Mouse (Mus musculus) embryonic facial prominence, embryonic 14.5 days (tissue): ENCODE results near the gene Pth1r. TPM values are rescaled to one million over a fixed set of nuclear protein-coding genes. Genes with fewer than 3 reads are reported as not detected.

Experiments used
- ATAC-seq: fragments of 200-750 bp; cut with Nextera tagmentation; 2 replicates; pipeline ENCODE4 v1.8.0; 2017; ENCODE audit warnings: low read depth, moderate number of reproducible peaks, moderate TSS enrichment
- DNase-seq: peaks from one replicate; pipeline ENCODE4 v3.0.0-alpha.2; 2015; ENCODE audit warnings: low spot score
- H3K27ac ChIP-seq: fragments of 300-500 bp; sonication (generic); replicated peaks from 2 replicates; pipeline ENCODE4 v1.5.1; 2014; ENCODE audit warnings: low read depth, mild to moderate bottlenecking, low read length, moderate library complexity
- H3K27me3 ChIP-seq: fragments of 300-500 bp; sonication (generic); replicated peaks from 2 replicates; pipeline ENCODE4 v1.6.1; 2014; ENCODE audit warnings: low read length; ENCODE audit not compliant: control insufficient read depth, insufficient read depth
- H3K36me3 ChIP-seq: fragments of 300-500 bp; sonication (generic); 2 replicates; pipeline ENCODE4 v1.6.1; 2014; ENCODE audit warnings: low read length, mixed read lengths; ENCODE audit not compliant: control insufficient read depth, insufficient read depth
- H3K4me1 ChIP-seq: fragments of 300-500 bp; sonication (generic); 2 replicates; pipeline ENCODE4 v1.6.1; 2014; ENCODE audit warnings: antibody characterized with exemption, low read length; ENCODE audit not compliant: control insufficient read depth, insufficient read depth
- H3K4me2 ChIP-seq: fragments of 300-500 bp; sonication (generic); 2 replicates; pipeline ENCODE4 v1.6.1; 2014; ENCODE audit warnings: low read depth, mild to moderate bottlenecking, low read length, moderate library complexity, mixed read lengths
- H3K4me3 ChIP-seq: fragments of 300-500 bp; sonication (generic); 2 replicates; pipeline ENCODE4 v1.5.1; 2014; ENCODE audit warnings: low read depth, mild to moderate bottlenecking, low read length
- H3K9ac ChIP-seq: fragments of 300-500 bp; sonication (generic); 2 replicates; pipeline ENCODE4 v1.6.1; 2014; ENCODE audit warnings: low read depth, mild to moderate bottlenecking, low read length, moderate library complexity, mixed read lengths
- H3K9me3 ChIP-seq: fragments of 300-500 bp; sonication (generic); 2 replicates; pipeline ENCODE4 v1.6.1; 2016; ENCODE audit warnings: low read length; ENCODE audit not compliant: control insufficient read depth
- WGBS: fragments of 180-500 bp; shearing (Covaris S2); extraction: QIAGEN DNeasy Blood & Tissue Kit; methylation state at CpG from one replicate; pipeline ENCODE4 v1.1.7; 2014; 5-methylcytosine and 5-hydroxymethylcytosine counted together
- polyA plus RNA-seq: library from polyadenylated mRNA; unstranded; fragments of >200 nt; fragmentation: Nextera tagmentation; extraction: Ambion mirVana; gene quantifications from 2 replicates; pipeline ENCODE4 v1.2.1, GENCODE M21; 2014

Gene Pth1r
- polyA plus RNA-seq, 1 experiment from 2014 or later: 97.5 TPM

DNA sequence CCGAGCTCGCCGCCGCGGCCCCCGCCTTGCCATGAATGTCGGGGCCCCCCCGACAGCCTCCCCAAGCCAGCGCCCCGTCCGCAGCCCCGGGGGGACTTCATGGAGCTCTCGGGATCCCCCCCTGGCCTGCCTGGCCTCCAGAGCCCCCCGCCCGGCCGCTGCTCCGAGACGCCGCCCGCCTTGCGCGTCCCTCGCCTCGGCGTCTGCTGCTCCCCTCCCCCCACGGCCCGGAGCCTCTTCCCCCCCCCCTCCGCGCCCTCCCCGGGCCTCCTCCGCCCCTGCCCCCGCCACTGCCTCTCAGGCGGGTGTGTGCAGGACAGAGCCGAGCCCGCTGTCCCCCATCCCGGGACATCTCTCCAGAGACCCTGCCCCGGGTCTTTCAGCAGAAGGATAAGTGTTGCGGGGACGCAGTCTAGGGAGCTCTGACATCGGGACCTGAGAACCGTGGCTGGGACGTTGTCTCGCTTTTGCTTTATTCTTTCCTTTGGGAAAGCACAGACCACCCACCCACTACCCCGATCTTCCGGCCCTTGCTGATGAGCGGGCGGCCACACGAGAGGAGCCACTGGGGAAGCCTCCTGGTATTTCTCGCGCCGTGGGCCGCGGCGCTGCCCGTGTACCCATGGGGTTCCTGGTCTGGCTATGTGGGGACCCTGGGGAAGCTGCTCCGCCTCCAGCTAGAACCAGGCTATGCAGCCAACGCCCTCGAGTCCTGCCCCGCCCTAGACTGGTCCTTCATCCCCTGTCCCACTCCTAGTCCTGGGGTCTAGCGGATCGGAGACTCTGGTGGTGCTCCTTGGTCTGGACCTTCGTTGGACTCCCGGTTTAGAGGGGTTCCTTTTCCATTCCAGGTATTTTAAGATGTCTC, 3.3 kb downstream of the Pth1r start:
- Histone ChIP-seq H3K4me1 (peaks cover 8% of the 10 kb centered on the region; the same call in 1 of the 2 replicates), H3K27me3 (peaks cover 6% of the 10 kb centered on the region; the same call in 1 of the 2 replicates), H3K4me2 (peak overlapping the region; percentile 72), H3K27ac (peak overlapping the region; percentile 95), H3K36me3 (peaks cover 17% of the 10 kb centered on the region; the same call in 1 of the 2 replicates), H3K9me3 (no peaks in the 10 kb centered on the region), H3K4me3 (peak overlapping the region; percentile 77), H3K9ac (peak overlapping the region; percentile 92)
- DNase-seq (peak; percentile 61), ATAC-seq (peak; percentile 42)
- WGBS: 4% methylated on average over 24 of the region's 63 CpGs

DNA sequence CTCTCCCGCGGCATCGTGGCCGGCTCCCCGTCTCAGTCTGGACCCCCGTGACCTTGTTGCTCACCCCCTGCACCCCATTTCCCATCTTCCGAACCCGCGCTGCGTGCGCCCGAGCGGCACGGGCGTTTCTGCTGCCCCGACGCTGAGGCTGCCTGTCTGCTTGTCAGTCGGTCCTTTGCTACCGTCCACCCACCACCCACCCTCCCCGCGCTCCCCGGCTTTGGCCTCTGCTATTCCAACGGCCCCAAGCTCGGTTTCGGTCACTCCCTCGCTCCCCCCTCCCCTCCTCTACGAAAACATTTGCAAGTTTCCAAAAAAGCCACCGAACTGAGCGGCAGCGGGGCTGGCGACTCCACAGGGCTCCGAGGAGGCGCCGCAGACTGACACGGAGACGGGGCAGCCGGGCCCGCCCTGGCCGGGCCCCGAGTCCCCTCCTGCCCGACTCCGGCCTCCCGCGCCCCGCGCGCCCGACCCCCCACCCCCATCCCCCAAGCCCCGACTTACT, 3.9 kb downstream of the Pth1r start:
- DNase-seq: peak; percentile 53
- H3K4me1 ChIP-seq: peaks cover 9% of the 10 kb centered on the region; the same call in 1 of the 2 replicates
- H3K9ac ChIP-seq: peak overlapping the region; percentile 92
- peak; percentile 22; the same call in 1 of the 2 replicates for ATAC-seq
- peak overlapping the region; percentile 77 for H3K4me3 ChIP-seq
- H3K9me3 ChIP-seq: no peaks in the 10 kb centered on the region
- peak overlapping the region; percentile 95 for H3K27ac ChIP-seq
- H3K4me2 ChIP-seq: peak overlapping the region; percentile 72
- peaks cover 6% of the 10 kb centered on the region; the same call in 1 of the 2 replicates for H3K27me3 ChIP-seq
- under 1% methylated on average over 42 of the region's 49 CpGs for WGBS
- H3K36me3 ChIP-seq: peaks cover 22% of the 10 kb centered on the region

GRCm38 (mm10) chr9:110742295-110742950, 4.5 kb downstream of the Pth1r start:
- H3K4me1 ChIP-seq: peaks cover 12% of the 10 kb centered on the region; the same call in 1 of the 2 replicates
- DNase-seq: peak; percentile 81
- no peaks in the 10 kb centered on the region for H3K9me3 ChIP-seq
- peak overlapping the region; percentile 92 for H3K9ac ChIP-seq
- H3K4me2 ChIP-seq: peak overlapping the region; percentile 72
- peaks cover 22% of the 10 kb centered on the region for H3K36me3 ChIP-seq
- H3K4me3 ChIP-seq: peak overlapping the region; percentile 77
- H3K27ac ChIP-seq: peak overlapping the region; percentile 95
- ATAC-seq: peak; percentile 86
- under 1% methylated on average over 34 of the region's 71 CpGs for WGBS
- peaks cover 6% of the 10 kb centered on the region; the same call in 1 of the 2 replicates for H3K27me3 ChIP-seq

GRCm38 (mm10) chr9:110741711-110742294, 5.1 kb downstream of the Pth1r start, which contains the start of gene Myl3:
TSS of gene Myl3 (plus strand) at chr9:110741861.
- H3K36me3 ChIP-seq: peaks cover 22% of the 10 kb centered on the region
- peaks cover 18% of the 10 kb centered on the region; the same call in 1 of the 2 replicates for H3K4me1 ChIP-seq
- peak within 1 kb of the TSS; percentile 95 for H3K27ac ChIP-seq
- peaks cover 6% of the 10 kb centered on the region; the same call in 1 of the 2 replicates for H3K27me3 ChIP-seq
- peak within 1 kb of the TSS; percentile 92 for H3K9ac ChIP-seq
- peak within 1 kb of the TSS; percentile 72 for H3K4me2 ChIP-seq
- WGBS: 3% methylated on average over 17 of the region's 17 CpGs
- no peaks in the 10 kb centered on the region for H3K9me3 ChIP-seq
- ATAC-seq (no peak), DNase-seq (no peak)
- peak within 1 kb of the TSS; percentile 77 for H3K4me3 ChIP-seq

DNA sequence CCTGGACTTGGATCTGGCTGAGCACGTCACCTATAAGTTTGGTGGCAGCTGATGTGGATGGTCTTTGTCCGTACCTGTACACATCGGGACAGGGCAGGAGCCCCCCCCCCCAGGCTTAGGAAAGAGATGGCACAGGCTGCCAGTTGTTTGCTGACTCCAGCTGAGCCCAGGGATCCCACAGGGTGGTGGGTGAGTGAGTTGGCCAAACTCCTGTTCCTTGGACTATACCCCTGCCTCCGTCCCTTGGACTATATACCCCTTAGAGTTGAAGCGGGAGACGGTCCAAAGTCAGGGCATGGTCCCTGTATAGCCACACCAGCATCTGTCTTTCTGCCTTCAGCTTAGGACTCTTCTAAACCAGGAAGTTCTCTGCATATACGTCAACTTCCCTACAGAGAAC, 7.0 kb downstream of the Pth1r start:
- Histone ChIP-seq H3K9ac (peak overlapping the region; percentile 92; the same call in 1 of the 2 replicates), H3K4me1 (peaks cover 31% of the 10 kb centered on the region; the same call in 1 of the 2 replicates), H3K9me3 (no peaks in the 10 kb centered on the region), H3K27me3 (peaks cover 6% of the 10 kb centered on the region; the same call in 1 of the 2 replicates), H3K4me3 (peak overlapping the region; percentile 77), H3K27ac (no peak overlapping the region), H3K36me3 (peaks cover 22% of the 10 kb centered on the region), H3K4me2 (peak overlapping the region; percentile 72)
- WGBS: 84% methylated on average over 7 of the region's 7 CpGs
- ATAC-seq: no peak
- DNase-seq: no peak

DNA sequence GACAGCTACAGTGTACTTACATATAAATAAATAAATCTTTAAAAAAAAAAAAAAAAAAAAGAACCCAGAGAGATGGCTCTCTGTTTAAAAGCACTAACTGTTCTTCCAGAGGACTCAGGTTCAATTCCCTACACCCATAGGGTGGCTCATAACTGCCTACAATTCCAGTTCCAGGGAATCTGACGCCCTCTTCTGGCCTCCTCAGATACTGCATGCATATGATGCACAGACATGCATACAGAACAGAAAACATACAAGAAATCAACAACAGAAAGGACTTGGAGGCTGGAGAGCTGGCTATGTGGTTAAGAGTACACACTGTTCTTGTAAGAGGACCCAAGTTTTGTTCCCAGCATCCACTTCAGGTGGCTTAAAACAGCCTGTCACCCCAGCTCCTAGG, 8.9 kb downstream of the Pth1r start:
- H3K36me3 ChIP-seq: peaks cover 22% of the 10 kb centered on the region
- H3K4me1 ChIP-seq: peaks cover 42% of the 10 kb centered on the region
- no peaks in the 10 kb centered on the region for H3K27me3 ChIP-seq
- DNase-seq (no peak), ATAC-seq (no peak)
- H3K4me2 ChIP-seq: peak overlapping the region; percentile 72; the same call in 1 of the 2 replicates
- no peak overlapping the region for H3K27ac ChIP-seq
- H3K4me3 ChIP-seq: no peak overlapping the region
- H3K9ac ChIP-seq: no peak overlapping the region; the same call in 1 of the 2 replicates
- WGBS: 21% methylated on average over 1 of the region's 1 CpGs
- no peaks in the 10 kb centered on the region for H3K9me3 ChIP-seq

DNA sequence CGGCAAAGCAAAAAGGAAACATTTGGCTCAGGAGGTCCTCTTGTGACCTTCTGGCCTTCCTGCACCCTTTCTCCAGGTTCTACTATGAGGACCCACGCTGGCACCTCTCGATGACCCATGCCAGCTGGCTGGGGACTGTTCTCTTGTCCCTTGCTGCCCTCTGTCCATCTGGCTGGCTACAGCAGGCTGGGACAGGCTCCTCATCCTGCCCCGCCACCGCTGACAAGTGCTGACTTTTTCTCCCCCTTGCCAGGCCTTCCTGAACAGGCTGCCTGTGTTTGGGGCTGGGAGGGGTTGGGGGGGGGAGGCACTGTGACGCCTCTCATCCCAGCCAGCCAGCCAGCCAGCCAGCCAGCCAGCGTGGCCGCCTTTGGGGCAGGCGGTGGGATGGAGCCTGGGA, 10.6 kb downstream of the Pth1r start:
- Histone ChIP-seq H3K4me3 (no peak overlapping the region), H3K4me1 (peaks cover 54% of the 10 kb centered on the region), H3K27ac (0 out of 2 replicates have a peak overlapping the region, but pooled peaks have one; percentile 15), H3K9ac (peak overlapping the region; percentile 2; the same call in 1 of the 2 replicates), H3K9me3 (no peaks in the 10 kb centered on the region), H3K36me3 (peaks cover 25% of the 10 kb centered on the region), H3K27me3 (no peaks in the 10 kb centered on the region), H3K4me2 (peak overlapping the region; percentile 40)
- ATAC-seq: no peak
- WGBS: 27% methylated on average over 9 of the region's 9 CpGs
- no peak for DNase-seq

DNA sequence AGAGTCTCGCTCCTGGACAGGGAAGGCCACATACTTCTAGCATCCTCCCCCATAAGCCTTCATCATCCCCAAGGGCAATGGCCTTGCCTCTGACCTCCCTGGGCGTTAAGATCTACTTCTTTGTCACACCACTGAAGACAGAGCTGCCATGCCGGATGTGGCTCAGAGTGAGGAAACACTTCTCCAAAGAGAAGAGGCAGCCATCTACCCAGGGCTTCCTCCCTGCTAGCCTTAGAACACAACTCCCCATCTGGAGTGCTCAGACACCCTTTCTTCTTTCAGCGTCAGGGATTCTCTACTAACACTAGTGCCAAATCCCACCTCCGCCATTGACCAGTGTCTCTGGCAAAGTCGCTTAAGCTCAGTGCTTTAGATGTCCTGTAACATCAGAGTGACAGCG, 12.8 kb downstream of the Pth1r start:
- peaks cover 51% of the 10 kb centered on the region for H3K4me1 ChIP-seq
- no peak for ATAC-seq
- WGBS: 67% methylated on average over 7 of the region's 7 CpGs
- H3K4me3 ChIP-seq: no peak overlapping the region
- no peak for DNase-seq
- H3K9me3 ChIP-seq: no peaks in the 10 kb centered on the region
- H3K4me2 ChIP-seq: peak overlapping the region; percentile 60
- peaks cover 26% of the 10 kb centered on the region for H3K36me3 ChIP-seq
- H3K27ac ChIP-seq: no peak overlapping the region
- H3K9ac ChIP-seq: no peak overlapping the region
- no peaks in the 10 kb centered on the region for H3K27me3 ChIP-seq
